Mouse (Mus musculus) stomach, postnatal 0 days (tissue): Measurements from ENCODE around the gene Mfn2.

Experiments used
- CTCF ChIP-seq: IDR thresholded peaks from 2 replicates; pipeline ENCODE4 v1.5.1; 2016; ENCODE audit warnings: antibody characterized with exemption, low read depth, mild to moderate bottlenecking, moderate library complexity
- EP300 ChIP-seq: optimal IDR thresholded peaks from 2 replicates; pipeline ENCODE3; 2016; ENCODE audit warnings: antibody characterized with exemption

GRCm38 (mm10) chr4:147943005-147943404, 38.5 kb upstream of the Mfn2 start:
- no peak for TF ChIP-seq CTCF
- no peak for TF ChIP-seq EP300
